Mouse (Mus musculus): ENCODE results near the gene Cops7b. TPM values are rescaled to one million over a fixed set of nuclear protein-coding genes. Genes with fewer than 3 reads are reported as not detected.
A peak's percentile ranks its signal among the peaks of the same experiment; 100 is the strongest.

Gene Cops7b
- polyA plus RNA-seq, 1 experiment from 2014 or later, result 64.9 TPM

DNA sequence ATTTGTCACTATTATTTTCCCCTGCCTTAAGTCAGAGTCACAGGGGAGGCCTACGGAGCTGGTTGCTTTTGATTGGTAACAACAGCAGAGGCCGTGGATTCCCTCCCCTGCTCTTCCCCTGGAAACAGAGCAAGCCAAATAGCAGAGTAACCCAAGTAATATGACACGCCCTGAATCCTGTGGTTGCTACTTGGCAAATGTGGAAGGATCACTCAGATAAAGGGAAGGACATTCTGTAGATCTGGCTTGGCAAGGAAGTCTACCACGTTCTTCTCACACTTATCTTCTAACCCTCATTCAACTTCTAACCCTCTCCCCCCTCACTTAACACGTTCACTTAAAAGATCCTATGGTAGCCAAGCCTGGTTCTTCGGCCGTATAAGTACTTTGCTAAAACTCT, 24.8 kb upstream of the Cops7b start:
- H3K27me3 ChIP-seq (ENCODE audit: control insufficient read depth, insufficient read depth, low read depth, low read length), result no peaks in the 10 kb centered on the region
- H3K36me3 ChIP-seq (ENCODE audit: control insufficient read depth, insufficient read depth, low read length), result no peaks in the 10 kb centered on the region; the same call in 1 of the 2 replicates
- H3K4me2 ChIP-seq (ENCODE audit: low read length), result no peak overlapping the region
- no peak for ATAC-seq
- no peaks in the 10 kb centered on the region for H3K4me1 ChIP-seq (ENCODE audit: control insufficient read depth, insufficient read depth, low read length)
- H3K27ac ChIP-seq (ENCODE audit: low read length), result no peak overlapping the region
- 86% methylated on average over 7 of the region's 7 CpGs for WGBS
- no peaks in the 10 kb centered on the region for H3K9me3 ChIP-seq (replicated peaks; ENCODE audit: control insufficient read depth, low read length, poor library complexity, severe bottlenecking)
- H3K9ac ChIP-seq (ENCODE audit: low read depth, low read length), result no peak overlapping the region
- no peak overlapping the region for H3K4me3 ChIP-seq (ENCODE audit: low read depth, low read length)

DNA sequence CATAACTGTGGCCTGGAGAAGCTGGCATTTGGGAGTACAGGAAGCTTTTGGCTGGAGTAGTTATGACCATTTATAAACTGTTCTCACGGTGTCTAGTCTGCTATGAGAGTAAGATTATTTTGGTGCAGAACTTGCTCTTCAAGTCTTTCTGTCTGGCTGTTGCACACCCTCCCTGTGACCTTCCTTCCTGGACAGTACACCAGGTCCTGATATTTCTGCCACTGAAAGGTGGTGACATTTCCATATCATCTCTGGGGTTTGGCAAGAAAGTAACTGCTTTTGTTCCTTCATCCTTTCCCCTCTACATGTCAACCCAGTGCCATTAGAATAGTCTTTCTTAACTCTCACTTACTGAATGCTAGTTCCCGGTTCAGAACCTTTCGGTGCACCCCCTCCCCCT, 23.5 kb upstream of the Cops7b start:
- no peak overlapping the region for H3K9ac ChIP-seq (ENCODE audit: low read depth, low read length)
- no peaks in the 10 kb centered on the region for H3K9me3 ChIP-seq (replicated peaks; ENCODE audit: control insufficient read depth, low read length, poor library complexity, severe bottlenecking)
- H3K36me3 ChIP-seq (ENCODE audit: control insufficient read depth, insufficient read depth, low read length), result peaks cover 8% of the 10 kb centered on the region
- no peaks in the 10 kb centered on the region for H3K4me1 ChIP-seq (ENCODE audit: control insufficient read depth, insufficient read depth, low read length)
- no peak overlapping the region for H3K27ac ChIP-seq (ENCODE audit: low read length)
- H3K27me3 ChIP-seq (ENCODE audit: control insufficient read depth, insufficient read depth, low read depth, low read length), result no peaks in the 10 kb centered on the region
- no peak for ATAC-seq
- 93% methylated on average over 3 of the region's 3 CpGs for WGBS
- no peak overlapping the region for H3K4me2 ChIP-seq (ENCODE audit: low read length)
- H3K4me3 ChIP-seq (ENCODE audit: low read depth, low read length), result no peak overlapping the region

DNA sequence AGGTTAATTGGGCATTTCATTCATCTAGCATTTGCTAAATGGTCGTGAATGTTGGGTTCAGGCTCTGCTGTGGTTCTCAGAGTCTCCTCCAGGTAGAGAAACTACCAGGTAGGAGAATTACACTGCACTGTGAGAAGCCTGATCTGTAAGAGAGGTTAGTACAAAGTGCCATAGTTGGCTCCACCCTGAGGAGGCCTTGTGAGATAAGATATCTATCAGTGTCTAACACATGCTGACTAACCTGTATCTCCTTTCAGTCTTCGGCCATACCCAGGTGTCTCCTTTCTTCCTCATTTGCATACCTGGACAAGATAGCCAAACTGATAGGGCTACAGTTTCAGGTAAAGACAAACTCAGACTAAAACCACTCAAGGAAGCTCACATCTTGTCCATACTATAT, 20.0 kb upstream of the Cops7b start:
- H3K9me3 ChIP-seq (replicated peaks; ENCODE audit: control insufficient read depth, low read length, poor library complexity, severe bottlenecking), result no peaks in the 10 kb centered on the region
- H3K4me1 ChIP-seq (ENCODE audit: control insufficient read depth, insufficient read depth, low read length), result no peaks in the 10 kb centered on the region
- H3K27ac ChIP-seq (ENCODE audit: low read length), result no peak overlapping the region
- H3K36me3 ChIP-seq (ENCODE audit: control insufficient read depth, insufficient read depth, low read length), result peaks cover 8% of the 10 kb centered on the region
- no peak overlapping the region for H3K9ac ChIP-seq (ENCODE audit: low read depth, low read length)
- ATAC-seq, result no peak
- H3K4me2 ChIP-seq (ENCODE audit: low read length), result no peak overlapping the region
- no peak overlapping the region for H3K4me3 ChIP-seq (ENCODE audit: low read depth, low read length)
- WGBS, result 95% methylated on average over 2 of the region's 2 CpGs
- H3K27me3 ChIP-seq (ENCODE audit: control insufficient read depth, insufficient read depth, low read depth, low read length), result no peaks in the 10 kb centered on the region

DNA sequence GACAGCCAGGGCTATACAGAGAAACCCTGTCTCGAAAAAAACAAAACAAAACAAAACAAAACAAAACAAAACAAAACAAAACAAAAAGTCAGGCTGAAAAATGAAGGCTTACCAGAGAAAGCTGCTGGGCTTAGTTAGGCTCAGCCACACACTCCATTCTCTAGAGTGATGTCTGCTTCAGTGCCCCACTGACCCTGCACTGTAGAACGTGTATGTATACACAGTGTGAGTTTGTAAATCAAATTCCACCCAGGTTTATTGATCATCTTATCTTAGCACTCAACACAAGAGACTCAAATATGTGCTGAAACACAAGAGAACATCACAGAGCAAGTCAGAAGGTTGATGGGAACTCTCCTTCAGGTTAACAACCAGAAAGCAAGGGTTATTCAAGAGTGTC, 14.3 kb upstream of the Cops7b start:
- peaks cover 5% of the 10 kb centered on the region; the same call in 1 of the 2 replicates for H3K36me3 ChIP-seq (ENCODE audit: control insufficient read depth, insufficient read depth, low read length)
- no peak for ATAC-seq
- no peaks in the 10 kb centered on the region for H3K27me3 ChIP-seq (ENCODE audit: control insufficient read depth, insufficient read depth, low read depth, low read length)
- no peak overlapping the region for H3K9ac ChIP-seq (ENCODE audit: low read depth, low read length)
- H3K9me3 ChIP-seq (replicated peaks; ENCODE audit: control insufficient read depth, low read length, poor library complexity, severe bottlenecking), result no peaks in the 10 kb centered on the region
- no peak overlapping the region for H3K27ac ChIP-seq (ENCODE audit: low read length)
- H3K4me1 ChIP-seq (ENCODE audit: control insufficient read depth, insufficient read depth, low read length), result no peaks in the 10 kb centered on the region
- 75% methylated on average over 2 of the region's 2 CpGs for WGBS
- H3K4me2 ChIP-seq (ENCODE audit: low read length), result no peak overlapping the region
- no peak overlapping the region for H3K4me3 ChIP-seq (ENCODE audit: low read depth, low read length)

DNA sequence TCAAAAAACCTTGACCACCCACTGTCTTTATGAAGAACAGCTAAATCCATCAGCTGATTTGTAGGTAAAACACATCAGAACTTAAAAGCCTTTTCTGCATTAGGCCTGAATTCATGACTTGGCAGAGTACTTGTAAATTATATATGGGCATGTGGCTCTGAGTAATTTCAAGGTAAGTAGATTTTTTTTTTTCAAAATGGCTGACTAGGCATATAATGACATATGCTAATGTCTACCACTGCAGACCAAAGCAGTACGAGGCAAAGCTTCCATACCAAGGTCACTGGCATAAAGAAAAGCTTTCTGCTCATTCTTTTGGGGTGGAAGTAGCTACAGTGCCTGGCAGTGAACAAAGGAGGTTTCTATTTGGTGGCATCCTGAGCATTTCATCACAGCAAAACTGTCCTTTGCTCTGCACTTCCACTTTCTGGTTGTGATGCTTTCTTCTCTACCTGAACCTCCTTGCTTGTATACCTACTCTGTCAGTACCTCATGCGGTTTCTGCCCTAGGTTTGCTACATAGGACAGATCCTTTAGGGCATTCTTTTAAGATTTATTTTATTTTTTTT, 13.3 kb upstream of the Cops7b start:
- H3K27me3 ChIP-seq (ENCODE audit: control insufficient read depth, insufficient read depth, low read depth, low read length), result no peaks in the 10 kb centered on the region
- H3K36me3 ChIP-seq (ENCODE audit: control insufficient read depth, insufficient read depth, low read length), result no peaks in the 10 kb centered on the region
- WGBS, result 79% methylated on average over 2 of the region's 2 CpGs
- H3K4me2 ChIP-seq (ENCODE audit: low read length), result no peak overlapping the region
- H3K27ac ChIP-seq (ENCODE audit: low read length), result no peak overlapping the region
- H3K4me3 ChIP-seq (ENCODE audit: low read depth, low read length), result no peak overlapping the region
- no peaks in the 10 kb centered on the region for H3K4me1 ChIP-seq (ENCODE audit: control insufficient read depth, insufficient read depth, low read length)
- no peak overlapping the region for H3K9ac ChIP-seq (ENCODE audit: low read depth, low read length)
- no peak for ATAC-seq
- H3K9me3 ChIP-seq (replicated peaks; ENCODE audit: control insufficient read depth, low read length, poor library complexity, severe bottlenecking), result no peaks in the 10 kb centered on the region

DNA sequence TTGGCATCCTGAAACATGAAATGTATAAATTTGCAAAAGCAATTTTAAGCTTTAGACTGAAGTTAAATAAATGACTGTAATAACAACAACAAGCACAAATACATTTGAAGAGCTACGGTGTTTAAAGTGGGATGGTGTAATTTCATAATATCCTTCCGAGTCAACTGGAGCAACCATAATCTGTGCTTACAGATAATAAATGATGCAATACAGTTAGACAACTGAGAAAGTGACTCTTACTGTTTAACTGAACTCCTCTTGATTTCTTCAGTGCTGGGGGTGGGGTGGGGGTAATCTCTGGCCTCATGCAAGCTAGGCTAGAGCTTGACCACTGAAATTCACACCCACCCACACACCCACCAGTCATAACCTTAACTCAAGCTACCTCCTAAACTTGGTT, 11.3 kb upstream of the Cops7b start:
- Histone ChIP-seq H3K9ac (ENCODE audit: low read depth, low read length) (no peak overlapping the region), H3K36me3 (ENCODE audit: control insufficient read depth, insufficient read depth, low read length) (no peaks in the 10 kb centered on the region), H3K27ac (ENCODE audit: low read length) (no peak overlapping the region), H3K4me3 (ENCODE audit: low read depth, low read length) (no peak overlapping the region), H3K4me2 (ENCODE audit: low read length) (no peak overlapping the region), H3K27me3 (ENCODE audit: control insufficient read depth, insufficient read depth, low read depth, low read length) (no peaks in the 10 kb centered on the region), H3K4me1 (ENCODE audit: control insufficient read depth, insufficient read depth, low read length) (no peaks in the 10 kb centered on the region), H3K9me3 (replicated peaks; ENCODE audit: control insufficient read depth, low read length, poor library complexity, severe bottlenecking) (no peaks in the 10 kb centered on the region)
- 94% methylated on average over 2 of the region's 2 CpGs for WGBS
- ATAC-seq, result no peak

DNA sequence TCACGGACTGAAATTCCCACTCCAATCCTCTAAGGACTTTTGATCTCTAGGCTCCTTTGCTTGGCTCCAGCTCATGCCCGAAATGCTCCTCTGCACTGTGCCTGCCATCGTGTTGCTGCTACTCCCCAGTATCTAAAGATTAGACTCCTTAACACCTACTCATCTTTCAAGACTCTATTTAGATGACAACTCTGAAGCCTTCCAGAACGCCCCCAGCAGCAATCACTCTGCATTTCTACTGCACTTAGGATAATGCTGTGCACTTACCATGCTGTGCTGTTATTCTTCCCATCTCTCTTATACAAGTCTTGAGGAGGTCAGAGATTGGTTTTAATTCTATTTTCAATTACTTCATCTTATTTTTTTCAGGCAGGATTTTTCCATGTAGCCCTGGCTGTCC, 10.8 kb upstream of the Cops7b start:
- Histone ChIP-seq H3K4me3 (ENCODE audit: low read depth, low read length) (no peak overlapping the region), H3K9me3 (replicated peaks; ENCODE audit: control insufficient read depth, low read length, poor library complexity, severe bottlenecking) (no peaks in the 10 kb centered on the region), H3K36me3 (ENCODE audit: control insufficient read depth, insufficient read depth, low read length) (no peaks in the 10 kb centered on the region), H3K27me3 (ENCODE audit: control insufficient read depth, insufficient read depth, low read depth, low read length) (no peaks in the 10 kb centered on the region), H3K4me2 (ENCODE audit: low read length) (no peak overlapping the region), H3K27ac (ENCODE audit: low read length) (no peak overlapping the region), H3K9ac (ENCODE audit: low read depth, low read length) (no peak overlapping the region), H3K4me1 (ENCODE audit: control insufficient read depth, insufficient read depth, low read length) (no peaks in the 10 kb centered on the region)
- no peak for ATAC-seq
- WGBS, result 87% methylated on average over 4 of the region's 4 CpGs

DNA sequence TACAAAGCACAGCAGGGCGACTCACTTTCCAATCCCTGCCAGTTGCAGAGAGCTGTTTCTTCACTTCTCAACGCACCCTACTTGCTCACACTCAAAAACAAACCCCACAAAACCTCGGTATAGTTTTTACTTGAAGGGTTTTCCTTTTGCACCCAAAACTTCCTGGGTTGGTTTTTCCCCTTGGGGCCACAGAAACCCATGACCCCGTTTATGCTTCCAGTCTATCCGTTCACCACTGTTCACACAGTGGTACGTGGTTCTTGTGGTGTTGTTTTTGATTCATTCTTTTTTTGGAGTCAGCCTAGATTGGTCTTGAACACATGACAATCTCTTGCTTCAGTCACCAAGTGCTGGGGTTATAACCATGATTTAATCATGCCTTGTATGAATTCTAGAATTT, 2.3 kb upstream of the Cops7b start:
- 79% methylated on average over 6 of the region's 6 CpGs for WGBS
- peaks cover 11% of the 10 kb centered on the region for H3K4me1 ChIP-seq (ENCODE audit: control insufficient read depth, insufficient read depth, low read length)
- no peak overlapping the region for H3K4me2 ChIP-seq (ENCODE audit: low read length)
- no peak for ATAC-seq
- H3K27me3 ChIP-seq (ENCODE audit: control insufficient read depth, insufficient read depth, low read depth, low read length), result no peaks in the 10 kb centered on the region
- no peak overlapping the region for H3K27ac ChIP-seq (ENCODE audit: low read length)
- no peaks in the 10 kb centered on the region for H3K36me3 ChIP-seq (ENCODE audit: control insufficient read depth, insufficient read depth, low read length)
- H3K9me3 ChIP-seq (replicated peaks; ENCODE audit: control insufficient read depth, low read length, poor library complexity, severe bottlenecking), result no peaks in the 10 kb centered on the region
- no peak overlapping the region for H3K4me3 ChIP-seq (ENCODE audit: low read depth, low read length)
- no peak overlapping the region for H3K9ac ChIP-seq (ENCODE audit: low read depth, low read length)

DNA sequence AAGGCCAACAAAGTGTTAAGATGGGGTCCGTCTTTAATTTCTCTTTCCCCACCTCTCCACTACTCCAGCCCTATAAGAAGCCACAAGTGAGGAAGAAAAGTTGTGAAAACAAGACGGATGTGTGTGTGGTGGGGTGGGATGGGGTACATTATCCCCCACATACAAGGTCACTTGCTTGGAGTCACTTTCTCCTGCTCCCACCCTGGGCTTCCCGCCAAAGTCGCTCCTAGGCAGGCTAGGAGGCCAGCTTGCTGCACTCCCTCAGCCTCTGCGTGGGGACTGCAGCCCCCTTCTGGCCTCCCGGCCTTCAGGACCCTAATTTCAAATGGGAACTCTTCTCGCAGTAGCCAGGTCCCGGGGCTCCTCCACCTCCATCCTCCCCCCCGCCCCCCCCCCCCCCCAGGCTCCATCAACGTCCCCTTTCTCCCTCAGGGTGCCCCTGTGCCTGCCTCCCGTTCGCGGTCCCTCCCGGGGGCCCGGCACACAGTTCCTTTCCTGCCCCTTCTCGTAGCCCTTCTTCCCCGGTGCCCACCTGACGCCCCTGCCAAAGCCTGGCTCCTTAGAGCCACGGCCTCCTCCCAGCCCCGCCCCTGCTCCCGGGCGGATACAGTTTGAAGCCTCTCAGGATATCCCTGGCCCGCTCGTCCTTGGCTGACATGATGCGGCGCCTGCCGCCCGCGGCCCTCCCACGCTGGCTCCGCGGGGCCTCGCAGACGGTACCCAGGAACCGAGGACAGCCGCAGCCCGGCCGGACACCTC, 833 bp upstream of the Cops7b start:
- Histone ChIP-seq H3K27me3 (ENCODE audit: control insufficient read depth, insufficient read depth, low read depth, low read length) (no peaks in the 10 kb centered on the region), H3K4me1 (ENCODE audit: control insufficient read depth, insufficient read depth, low read length) (peaks cover 14% of the 10 kb centered on the region), H3K36me3 (ENCODE audit: control insufficient read depth, insufficient read depth, low read length) (no peaks in the 10 kb centered on the region), H3K4me3 (ENCODE audit: low read depth, low read length) (peak overlapping the region; percentile 65), H3K9me3 (replicated peaks; ENCODE audit: control insufficient read depth, low read length, poor library complexity, severe bottlenecking) (no peaks in the 10 kb centered on the region), H3K9ac (ENCODE audit: low read depth, low read length) (peak overlapping the region; percentile 86), H3K27ac (ENCODE audit: low read length) (peak overlapping the region; percentile 68), H3K4me2 (ENCODE audit: low read length) (peak overlapping the region; percentile 69)
- peak; percentile 82 for ATAC-seq
- 1% methylated on average over 33 of the region's 38 CpGs for WGBS

Data from midbrain, embryonic 16.5 days (tissue).